Mouse (Mus musculus) ES-E14 (cell line): ENCODE measurements around the gene Zfp334. TPM values are rescaled to one million over a fixed set of nuclear protein-coding genes. Genes with fewer than 3 reads are reported as not detected.

Experiments
- DNase-seq: peaks from one replicate; pipeline ENCODE4 v3.0.0-alpha.2; 2013; ENCODE audit warnings: low read depth, low spot score
- H3K27ac ChIP-seq: 2 replicates; pipeline ENCODE4 v1.5.1; 2012; ENCODE audit warnings: low read depth, mild to moderate bottlenecking, low read length, moderate library complexity, mixed read lengths; ENCODE audit not compliant: poor library complexity, insufficient read depth, severe bottlenecking
- H3K36me3 ChIP-seq: 2 replicates; pipeline ENCODE4 v1.6.1; 2012; ENCODE audit warnings: mild to moderate bottlenecking, low read length, moderate library complexity, mixed read lengths; ENCODE audit not compliant: control insufficient read depth, poor library complexity, insufficient read depth, severe bottlenecking
- H3K4me1 ChIP-seq, 2 experiments: fragments of 150-350 bp in 1 of 2; sonication (generic) in 1 of 2; 2 replicates each; pipeline ENCODE4 v1.6.1; 2012; ENCODE audit warnings: low read length in 2 of 2, mild to moderate bottlenecking in 1 of 2, mixed read lengths in 1 of 2; ENCODE audit not compliant: control insufficient read depth in 2 of 2, insufficient read depth in 2 of 2, poor library complexity in 1 of 2
- H3K4me3 ChIP-seq, 2 experiments: fragments of 150-350 bp in 1 of 2; sonication (generic) in 1 of 2; 2 replicates each; pipeline ENCODE4 v1.5.1; 2012; ENCODE audit warnings: low read length in 2 of 2, low read depth in 1 of 2, mild to moderate bottlenecking in 1 of 2, mixed read lengths in 1 of 2; ENCODE audit not compliant: insufficient read depth in 1 of 2, poor library complexity in 1 of 2, severe bottlenecking in 1 of 2
- H3K9ac ChIP-seq: 2 replicates; pipeline ENCODE4 v1.6.1; 2012; ENCODE audit warnings: low read depth, mild to moderate bottlenecking, low read length, mixed read lengths; ENCODE audit not compliant: poor library complexity, insufficient read depth, severe bottlenecking
- H3K9me3 ChIP-seq: fragments of 150-350 bp; sonication (generic); 2 replicates; pipeline ENCODE4 v1.6.1; 2012; ENCODE audit warnings: low read depth, mild to moderate bottlenecking, low read length; ENCODE audit not compliant: control insufficient read depth, insufficient read depth
- CHD2 ChIP-seq: IDR thresholded peaks from 2 replicates; pipeline ENCODE4 v1.6.1; 2014; ENCODE audit warnings: mild to moderate bottlenecking, low read depth, low read length, inconsistent platforms
- HCFC1 ChIP-seq: IDR thresholded peaks from 2 replicates; pipeline ENCODE4 v1.6.1; 2012; ENCODE audit warnings: low read length, inconsistent platforms, borderline replicate concordance; ENCODE audit not compliant: insufficient read depth
- MAFK ChIP-seq: IDR thresholded peaks from 2 replicates; pipeline ENCODE4 v1.6.1; 2014; ENCODE audit warnings: mild to moderate bottlenecking, low read depth, low read length, inconsistent platforms; ENCODE audit not compliant: insufficient read depth
- ZC3H11A ChIP-seq: IDR thresholded peaks from 2 replicates; pipeline ENCODE4 v1.6.1; 2012; ENCODE audit warnings: low read depth, mild to moderate bottlenecking, inconsistent platforms, low read length, borderline replicate concordance
- ZNF384 ChIP-seq: IDR thresholded peaks from 2 replicates; pipeline ENCODE4 v1.6.1; 2012; ENCODE audit warnings: low read depth, low read length, inconsistent platforms
- in situ Hi-C, 2 experiments: fragments of 600-800 bp; cut with MboI; formaldehyde crosslinking; loops; one replicate each; pipeline ENCODE4 v1.15.1; 2025; ENCODE audit warnings: low sequenced_read_pairs in 2 of 2, inconsistent platforms in 1 of 2; ENCODE audit not compliant: unreplicated experiment in 2 of 2
- total RNA-seq: library from RNA; depleted of rRNA; stranded (reverse); fragments of 300-350 nt; gene quantifications from 2 replicates; pipeline ENCODE4 v1.2.3, GENCODE M21; 2012

The Zfp334 gene
- total RNA-seq, 1 experiment = 6.5 TPM

DNA sequence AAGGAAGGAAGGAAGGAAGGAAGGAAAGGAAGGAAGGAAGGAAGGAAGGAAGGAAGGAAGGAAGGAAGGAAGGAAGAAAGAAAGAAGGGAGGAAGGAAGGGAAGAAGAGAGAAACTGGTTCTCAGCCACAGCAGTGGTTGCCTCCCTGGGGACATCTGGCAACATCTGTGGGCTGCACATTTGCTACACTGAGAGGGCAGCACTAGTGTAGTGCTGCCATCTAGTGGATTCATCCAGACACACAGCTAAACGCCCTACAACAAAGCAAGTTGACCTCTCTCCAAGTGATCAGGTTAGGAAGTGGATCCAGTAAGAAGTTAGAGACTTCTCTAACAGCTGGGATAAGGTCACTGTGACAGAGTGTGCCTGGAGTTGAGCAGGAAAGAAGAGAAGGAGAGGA, 27.2 kb downstream of the Zfp334 start:
- TF ChIP-seq ZNF384 (no peak), ZC3H11A (peak; percentile 90)
- in situ Hi-C loops = loop anchor here in 1 of 2 experiments (5.0 kb wide), 1 partner anchor 284 kb away; no protein-coding TSS in a partner anchor

DNA sequence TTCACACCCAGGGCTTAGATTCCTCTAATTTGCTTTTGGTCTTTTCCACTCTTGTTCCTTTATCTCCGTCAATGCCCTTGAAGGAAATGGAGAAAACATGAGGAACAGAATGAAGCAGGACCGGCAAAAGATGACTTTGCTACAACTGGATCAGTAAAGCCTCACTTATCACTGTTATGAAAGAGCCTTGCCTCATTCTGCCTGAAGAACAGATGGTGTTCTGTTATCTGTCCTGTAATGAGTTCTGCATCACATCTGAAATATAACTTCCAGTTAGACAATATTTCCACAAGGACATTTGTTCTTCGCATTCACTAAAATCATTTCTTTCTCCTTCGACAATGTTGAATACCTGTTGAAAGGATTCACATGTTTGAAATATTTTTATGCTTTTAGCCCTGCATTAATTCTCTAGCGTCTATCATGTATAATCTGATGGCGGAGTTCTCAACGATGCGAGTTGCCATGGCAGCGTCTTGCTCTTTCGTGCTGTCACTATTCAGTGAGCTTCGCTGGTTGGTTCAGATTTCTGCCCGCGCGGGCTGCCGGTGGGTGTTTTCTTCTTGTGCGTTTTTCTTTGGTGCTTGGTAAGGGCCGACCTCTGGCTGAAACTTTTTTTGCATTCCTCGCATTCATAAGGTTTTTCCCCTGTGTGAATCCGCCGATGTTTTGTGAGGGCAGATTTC, 36.1 kb downstream of the Zfp334 start:
- H3K36me3 ChIP-seq = no peaks in the 10 kb centered on the region
- no peaks in the 10 kb centered on the region for H3K9me3 ChIP-seq
- H3K9ac ChIP-seq = no peak overlapping the region
- H3K27ac ChIP-seq = no peak overlapping the region
- DNase-seq = no peak
- in situ Hi-C loops = no loop called here
- no peaks in the 10 kb centered on the region for H3K4me1 ChIP-seq
- H3K4me3 ChIP-seq = no peak overlapping the region
- TF ChIP-seq HCFC1 (no peak), ZC3H11A (no peak), MAFK (no peak), ZNF384 (no peak), CHD2 (no peak)

More for the DNA sequence above, 27.2 kb downstream of the Zfp334 start:
- no peak overlapping the region for H3K9ac ChIP-seq
- peaks cover 0 to 8% of the 10 kb centered on the region in 2 experiments; a peak in 2 of 4 replicates for H3K4me1 ChIP-seq
- H3K9me3 ChIP-seq = no peaks in the 10 kb centered on the region
- DNase-seq = peak; percentile 62
- H3K4me3 ChIP-seq = no peak overlapping the region
- no peak overlapping the region for H3K27ac ChIP-seq
- H3K36me3 ChIP-seq = no peaks in the 10 kb centered on the region

DNA sequence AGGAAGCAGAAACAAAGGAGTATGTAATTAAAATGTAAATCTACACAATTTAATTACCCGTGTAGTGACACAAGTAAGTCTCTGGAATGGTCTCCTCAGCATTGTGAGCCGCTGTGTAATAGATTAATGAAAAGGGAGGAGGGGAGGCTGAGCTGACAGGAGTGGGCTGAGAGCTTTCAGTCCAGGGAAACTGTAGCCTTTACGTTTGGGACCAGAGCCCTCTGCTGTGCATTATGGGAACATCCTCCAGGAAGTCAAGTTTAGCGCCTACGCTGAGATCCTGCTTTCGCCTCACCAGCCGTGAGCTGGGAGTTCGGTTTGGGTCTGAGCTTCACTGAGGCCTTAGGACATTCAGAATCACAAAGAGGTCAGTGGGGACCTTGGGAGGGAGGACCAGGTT, 38.6 kb downstream of the Zfp334 start:
- no peak for DNase-seq
- no peaks in the 10 kb centered on the region for H3K36me3 ChIP-seq
- H3K9me3 ChIP-seq = no peaks in the 10 kb centered on the region
- in situ Hi-C loops = loop anchor here in 1 of 2 experiments (10.0 kb wide), 1 partner anchor 275 kb away; no protein-coding TSS in a partner anchor
- no peak overlapping the region for H3K4me3 ChIP-seq
- H3K4me1 ChIP-seq = no peaks in the 10 kb centered on the region
- no peak for TF ChIP-seq ZC3H11A
- TF ChIP-seq ZNF384 = no peak
- no peak for TF ChIP-seq MAFK
- no peak for TF ChIP-seq CHD2
- no peak for TF ChIP-seq HCFC1
- no peak overlapping the region for H3K27ac ChIP-seq
- no peak overlapping the region for H3K9ac ChIP-seq

- no peaks in the 10 kb centered on the region for H3K36me3 ChIP-seq
- in situ Hi-C loops = loop anchor here in 1 of 2 experiments (10.0 kb wide), 1 partner anchor 271 kb away; no protein-coding TSS in a partner anchor
Measured at GRCm38 (mm10) chr2:165346180-165346579, 41.9 kb downstream of the Zfp334 start.

GRCm38 (mm10) chr2:165337191-165337590, 50.9 kb downstream of the Zfp334 start:
- TF ChIP-seq HCFC1 (no peak), CHD2 (no peak), ZNF384 (no peak), MAFK (no peak), ZC3H11A (no peak)
- no peak overlapping the region for H3K27ac ChIP-seq
- no peaks in the 10 kb centered on the region for H3K36me3 ChIP-seq
- DNase-seq = no peak
- in situ Hi-C loops = no loop called here
- H3K4me3 ChIP-seq = no peak overlapping the region
- H3K4me1 ChIP-seq = no peaks in the 10 kb centered on the region
- no peaks in the 10 kb centered on the region for H3K9me3 ChIP-seq
- no peak overlapping the region for H3K9ac ChIP-seq

More at GRCm38 (mm10) chr2:165346180-165346579, 41.9 kb downstream of the Zfp334 start:
- H3K4me1 ChIP-seq = no peaks in the 10 kb centered on the region
- DNase-seq = no peak
- TF ChIP-seq ZNF384 = no peak
- no peaks in the 10 kb centered on the region for H3K9me3 ChIP-seq
- no peak overlapping the region for H3K4me3 ChIP-seq
- H3K27ac ChIP-seq = no peak overlapping the region
- no peak overlapping the region for H3K9ac ChIP-seq
